Mouse (Mus musculus): Measurements from ENCODE around the gene Smbd1. TPM values are rescaled to one million over a fixed set of nuclear protein-coding genes. Genes with fewer than 3 reads are reported as not detected.

Gene Smbd1
- polyA plus RNA-seq, 1 experiment = not detected

- Histone ChIP-seq H3K36me3 (ENCODE audit: control insufficient read depth, insufficient read depth, low read length, poor library complexity, severe bottlenecking) (no peaks in the 10 kb centered on the region), H3K9ac (ENCODE audit: low read depth, poor library complexity, severe bottlenecking) (no peak overlapping the region), H3K4me3 (ENCODE audit: low read depth, low read length) (no peak overlapping the region), H3K27me3 (ENCODE audit: control insufficient read depth, insufficient read depth, low read length, poor library complexity, severe bottlenecking) (no peaks in the 10 kb centered on the region), H3K27ac (ENCODE audit: insufficient read depth, low read length) (no peak overlapping the region), H3K9me3 (replicated peaks; ENCODE audit: control insufficient read depth, insufficient read depth, low read length, poor library complexity, severe bottlenecking) (no peaks in the 10 kb centered on the region; the same call in 1 of the 2 replicates), H3K4me1 (ENCODE audit: control insufficient read depth, insufficient read depth, low read length) (peaks cover 2% of the 10 kb centered on the region)
- no peak for TF ChIP-seq EP300 (IDR thresholded peaks at IDR 0.05; ENCODE audit: insufficient read depth, low read depth, low read length)
- no peak for TF ChIP-seq POLR2A (IDR thresholded peaks at IDR 0.05; ENCODE audit: insufficient read depth, low read length)
- no peak for TF ChIP-seq CTCF (IDR thresholded peaks at IDR 0.05; ENCODE audit: low read depth, low read length)
Measured at GRCm38 (mm10) chr16:32796676-32797425, 13.4 kb downstream of the Smbd1 start.

- TF ChIP-seq CTCF (IDR thresholded peaks at IDR 0.05; ENCODE audit: low read depth, low read length) (no peak), POLR2A (IDR thresholded peaks at IDR 0.05; ENCODE audit: insufficient read depth, low read length) (no peak), EP300 (IDR thresholded peaks at IDR 0.05; ENCODE audit: insufficient read depth, low read depth, low read length) (no peak)
- Histone ChIP-seq H3K9ac (ENCODE audit: low read depth, poor library complexity, severe bottlenecking) (no peak overlapping the region), H3K4me3 (ENCODE audit: low read depth, low read length) (no peak overlapping the region), H3K9me3 (replicated peaks; ENCODE audit: control insufficient read depth, insufficient read depth, low read length, poor library complexity, severe bottlenecking) (no peaks in the 10 kb centered on the region; the same call in 1 of the 2 replicates), H3K27me3 (ENCODE audit: control insufficient read depth, insufficient read depth, low read length, poor library complexity, severe bottlenecking) (no peaks in the 10 kb centered on the region), H3K36me3 (ENCODE audit: control insufficient read depth, insufficient read depth, low read length, poor library complexity, severe bottlenecking) (no peaks in the 10 kb centered on the region), H3K4me1 (ENCODE audit: control insufficient read depth, insufficient read depth, low read length) (no peaks in the 10 kb centered on the region), H3K27ac (ENCODE audit: insufficient read depth, low read length) (no peak overlapping the region)
Measured at GRCm38 (mm10) chr16:32795177-32795576, 15.1 kb downstream of the Smbd1 start.

- Histone ChIP-seq H3K27ac (ENCODE audit: insufficient read depth, low read length) (no peak overlapping the region), H3K9ac (ENCODE audit: low read depth, poor library complexity, severe bottlenecking) (no peak overlapping the region), H3K27me3 (ENCODE audit: control insufficient read depth, insufficient read depth, low read length, poor library complexity, severe bottlenecking) (no peaks in the 10 kb centered on the region), H3K9me3 (replicated peaks; ENCODE audit: control insufficient read depth, insufficient read depth, low read length, poor library complexity, severe bottlenecking) (no peaks in the 10 kb centered on the region), H3K4me3 (ENCODE audit: low read depth, low read length) (no peak overlapping the region), H3K36me3 (ENCODE audit: control insufficient read depth, insufficient read depth, low read length, poor library complexity, severe bottlenecking) (no peaks in the 10 kb centered on the region), H3K4me1 (ENCODE audit: control insufficient read depth, insufficient read depth, low read length) (no peaks in the 10 kb centered on the region)
- no peak for TF ChIP-seq EP300 (IDR thresholded peaks at IDR 0.05; ENCODE audit: insufficient read depth, low read depth, low read length)
- no peak for TF ChIP-seq CTCF (IDR thresholded peaks at IDR 0.05; ENCODE audit: low read depth, low read length)
- TF ChIP-seq POLR2A (IDR thresholded peaks at IDR 0.05; ENCODE audit: insufficient read depth, low read length) = no peak
Measured at GRCm38 (mm10) chr16:32790056-32790455, 20.2 kb downstream of the Smbd1 start.

- H3K36me3 ChIP-seq (ENCODE audit: control insufficient read depth, insufficient read depth, low read length, poor library complexity, severe bottlenecking) = no peaks in the 10 kb centered on the region
- H3K4me3 ChIP-seq (ENCODE audit: low read depth, low read length) = no peak overlapping the region
- H3K4me1 ChIP-seq (ENCODE audit: control insufficient read depth, insufficient read depth, low read length) = no peaks in the 10 kb centered on the region
- TF ChIP-seq POLR2A (IDR thresholded peaks at IDR 0.05; ENCODE audit: insufficient read depth, low read length) = no peak
- no peak for TF ChIP-seq CTCF (IDR thresholded peaks at IDR 0.05; ENCODE audit: low read depth, low read length)
- TF ChIP-seq EP300 (IDR thresholded peaks at IDR 0.05; ENCODE audit: insufficient read depth, low read depth, low read length) = no peak
- H3K27ac ChIP-seq (ENCODE audit: insufficient read depth, low read length) = no peak overlapping the region
- no peaks in the 10 kb centered on the region for H3K9me3 ChIP-seq (replicated peaks; ENCODE audit: control insufficient read depth, insufficient read depth, low read length, poor library complexity, severe bottlenecking)
- no peaks in the 10 kb centered on the region for H3K27me3 ChIP-seq (ENCODE audit: control insufficient read depth, insufficient read depth, low read length, poor library complexity, severe bottlenecking)
- no peak overlapping the region for H3K9ac ChIP-seq (ENCODE audit: low read depth, poor library complexity, severe bottlenecking)
Measured at GRCm38 (mm10) chr16:32784840-32785239, 25.4 kb downstream of the Smbd1 start.

- H3K9ac ChIP-seq (ENCODE audit: low read depth, poor library complexity, severe bottlenecking) = no peak overlapping the region
- TF ChIP-seq CTCF (IDR thresholded peaks at IDR 0.05; ENCODE audit: low read depth, low read length) (no peak), EP300 (IDR thresholded peaks at IDR 0.05; ENCODE audit: insufficient read depth, low read depth, low read length) (no peak), POLR2A (IDR thresholded peaks at IDR 0.05; ENCODE audit: insufficient read depth, low read length) (no peak)
- no peaks in the 10 kb centered on the region for H3K36me3 ChIP-seq (ENCODE audit: control insufficient read depth, insufficient read depth, low read length, poor library complexity, severe bottlenecking)
- H3K9me3 ChIP-seq (replicated peaks; ENCODE audit: control insufficient read depth, insufficient read depth, low read length, poor library complexity, severe bottlenecking) = no peaks in the 10 kb centered on the region
- H3K27me3 ChIP-seq (ENCODE audit: control insufficient read depth, insufficient read depth, low read length, poor library complexity, severe bottlenecking) = no peaks in the 10 kb centered on the region
- H3K27ac ChIP-seq (ENCODE audit: insufficient read depth, low read length) = no peak overlapping the region
- H3K4me1 ChIP-seq (ENCODE audit: control insufficient read depth, insufficient read depth, low read length) = no peaks in the 10 kb centered on the region
- H3K4me3 ChIP-seq (ENCODE audit: low read depth, low read length) = no peak overlapping the region
Measured at GRCm38 (mm10) chr16:32783324-32784062, 26.8 kb downstream of the Smbd1 start.

GRCm38 (mm10) chr16:32778956-32779355 is 31.3 kb downstream of the Smbd1 start:
- Histone ChIP-seq H3K4me3 (ENCODE audit: low read depth, low read length) (no peak overlapping the region), H3K9ac (ENCODE audit: low read depth, poor library complexity, severe bottlenecking) (no peak overlapping the region), H3K36me3 (ENCODE audit: control insufficient read depth, insufficient read depth, low read length, poor library complexity, severe bottlenecking) (no peaks in the 10 kb centered on the region), H3K4me1 (ENCODE audit: control insufficient read depth, insufficient read depth, low read length) (no peaks in the 10 kb centered on the region), H3K27me3 (ENCODE audit: control insufficient read depth, insufficient read depth, low read length, poor library complexity, severe bottlenecking) (no peaks in the 10 kb centered on the region), H3K27ac (ENCODE audit: insufficient read depth, low read length) (no peak overlapping the region), H3K9me3 (replicated peaks; ENCODE audit: control insufficient read depth, insufficient read depth, low read length, poor library complexity, severe bottlenecking) (no peaks in the 10 kb centered on the region)
- no peak for TF ChIP-seq EP300 (IDR thresholded peaks at IDR 0.05; ENCODE audit: insufficient read depth, low read depth, low read length)

Measured in ES-Bruce4 (cell line).